Mouse (Mus musculus) bone marrow, adult 2 months (tissue): ENCODE measurements around the gene Gcnt7. TPM values are rescaled to one million over a fixed set of nuclear protein-coding genes. Genes with fewer than 3 reads are reported as not detected.

Source experiments
- H3K27ac ChIP-seq: fragments of 200-500 bp; 2 replicates; pipeline ENCODE4 v1.5.1; 2012; ENCODE audit warnings: low read depth, mild to moderate bottlenecking, control low read depth, inconsistent platforms, low read length; ENCODE audit not compliant: control insufficient read depth, poor library complexity, insufficient read depth
- H3K4me1 ChIP-seq: fragments of 200-500 bp; 2 replicates; pipeline ENCODE4 v1.6.1; 2011; ENCODE audit warnings: low read length; ENCODE audit not compliant: control insufficient read depth, insufficient read depth
- H3K4me3 ChIP-seq: fragments of 200-500 bp; replicated peaks from 2 replicates; pipeline ENCODE3; 2011; ENCODE audit warnings: mild to moderate bottlenecking, low read depth, low read length, control low read depth; ENCODE audit not compliant: control insufficient read depth
- CTCF ChIP-seq: fragments of 200-500 bp; IDR thresholded peaks from 2 replicates; pipeline ENCODE4 v1.5.1; 2011; ENCODE audit warnings: low read length, control low read depth; ENCODE audit not compliant: control insufficient read depth, insufficient read depth
- POLR2A ChIP-seq: fragments of 200-500 bp; IDR thresholded peaks from 2 replicates; pipeline ENCODE4 v1.6.1; 2011; ENCODE audit warnings: low read depth, mild to moderate bottlenecking, control low read depth, low read length, borderline replicate concordance; ENCODE audit not compliant: control insufficient read depth
- WGBS: fragments of 180-500 bp; shearing (Covaris S2); methylation state at CpG from one replicate; pipeline ENCODE4 v1.1.7; 2018; 5-methylcytosine and 5-hydroxymethylcytosine counted together
- polyA plus RNA-seq: library from polyadenylated mRNA; stranded (reverse); fragments of >200 nt; gene quantifications from 2 replicates; pipeline ENCODE4 v1.2.4, GENCODE M21; 2011; ENCODE audit warnings: low replicate concordance; ENCODE audit not compliant: missing spikeins, insufficient read depth, insufficient read length

The Gcnt7 gene
- not detected in 2 replicates for polyA plus RNA-seq

- Histone ChIP-seq H3K27ac (no peak within 1 kb of the TSS), H3K4me3 (no peak within 1 kb of the TSS), H3K4me1 (no peaks in the 10 kb centered on the region)
- 89% methylated on average over 11 of the region's 11 CpGs for WGBS
- TF ChIP-seq POLR2A (no peak), CTCF (no peak)
These were observed at the start of gene Gcnt7 for GRCm38 (mm10) chr2:172458496-172458895. TSS of gene Gcnt7 (minus strand) at chr2:172458596.

- WGBS = 88% methylated on average over 7 of the region's 7 CpGs
These were observed 47.7 kb upstream of the Gcnt7 start for GRCm38 (mm10) chr2:172506121-172506520.

DNA sequence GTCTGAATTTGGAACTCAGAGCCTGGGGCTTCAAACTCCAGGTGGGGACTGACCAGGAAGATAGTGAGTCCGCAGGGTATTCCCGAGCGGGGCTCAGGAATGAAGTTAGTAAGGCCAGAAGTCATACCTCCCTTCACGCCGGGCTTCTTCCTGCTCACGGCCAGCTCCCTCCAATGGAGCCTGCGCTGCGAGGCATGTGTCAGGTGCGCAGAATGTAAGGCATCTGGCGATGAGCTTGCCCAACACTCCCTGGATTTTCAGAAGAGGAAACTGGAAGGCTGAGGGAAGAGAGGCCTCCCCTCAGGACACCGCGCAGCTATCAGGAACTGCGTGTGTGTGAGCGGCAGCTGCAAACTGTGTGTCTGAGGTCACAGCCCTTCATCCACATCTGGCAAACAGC lies 43.8 kb upstream of the Gcnt7 start:
- no peak overlapping the region for H3K4me3 ChIP-seq
- TF ChIP-seq POLR2A (no peak), CTCF (no peak)
- H3K4me1 ChIP-seq = no peaks in the 10 kb centered on the region; the same call in 1 of the 2 replicates
- H3K27ac ChIP-seq = no peak overlapping the region
- 80% methylated on average over 14 of the region's 14 CpGs for WGBS

More at GRCm38 (mm10) chr2:172506121-172506520, 47.7 kb upstream of the Gcnt7 start:
- TF ChIP-seq POLR2A (no peak), CTCF (no peak)
- no peak overlapping the region for H3K27ac ChIP-seq
- H3K4me3 ChIP-seq = no peak overlapping the region
- H3K4me1 ChIP-seq = no peaks in the 10 kb centered on the region; the same call in 1 of the 2 replicates

GRCm38 (mm10) chr2:172501341-172501740 lies 42.9 kb upstream of the Gcnt7 start:
- H3K4me3 ChIP-seq = no peak overlapping the region
- 3% methylated on average over 4 of the region's 4 CpGs for WGBS

DNA sequence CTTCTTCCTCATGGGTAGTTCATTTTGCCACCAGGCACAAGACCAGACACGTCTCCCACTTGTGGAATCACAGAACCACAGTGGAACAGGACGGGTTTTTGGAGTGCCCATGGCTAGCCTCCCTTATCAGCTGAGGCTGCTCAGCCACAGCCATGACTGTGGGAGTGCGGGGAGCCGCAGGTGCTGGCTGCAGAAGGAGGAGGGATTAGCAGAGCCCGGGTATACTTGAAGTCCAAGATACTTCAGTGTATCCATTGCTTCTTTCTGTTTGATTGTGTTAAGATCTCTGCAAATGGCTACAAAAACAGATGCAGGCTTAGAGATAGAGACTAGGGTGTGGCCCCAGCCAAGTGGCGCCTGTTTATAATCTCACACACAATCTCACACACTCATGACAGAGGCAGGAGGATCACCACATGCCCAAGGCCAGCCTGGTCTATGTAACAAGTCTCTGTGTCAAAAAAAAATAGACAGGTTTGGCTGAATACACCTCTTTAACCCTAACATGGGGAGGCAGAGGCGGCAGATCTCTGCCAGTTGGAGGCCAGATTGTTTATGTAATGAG lies 42.4 kb upstream of the Gcnt7 start:
- TF ChIP-seq CTCF = no peak
- no peak for TF ChIP-seq POLR2A
- no peak overlapping the region for H3K27ac ChIP-seq
- WGBS = 47% methylated on average over 7 of the region's 7 CpGs
- no peaks in the 10 kb centered on the region for H3K4me1 ChIP-seq
- no peak overlapping the region for H3K4me3 ChIP-seq

More at GRCm38 (mm10) chr2:172501341-172501740, 42.9 kb upstream of the Gcnt7 start:
- peak; percentile 67 for TF ChIP-seq CTCF
- no peak for TF ChIP-seq POLR2A
- H3K4me1 ChIP-seq = no peaks in the 10 kb centered on the region; the same call in 1 of the 2 replicates
- H3K27ac ChIP-seq = no peak overlapping the region

- 52% methylated on average over 3 of the region's 3 CpGs for WGBS
- no peak overlapping the region for H3K27ac ChIP-seq
- peaks cover 2% of the 10 kb centered on the region for H3K4me1 ChIP-seq
- TF ChIP-seq POLR2A (no peak), CTCF (no peak)
- no peak overlapping the region for H3K4me3 ChIP-seq
These were observed 40.4 kb upstream of the Gcnt7 start for GRCm38 (mm10) chr2:172498823-172499222.

- H3K4me1 ChIP-seq = peaks cover 2% of the 10 kb centered on the region
- no peak overlapping the region for H3K4me3 ChIP-seq
- H3K27ac ChIP-seq = no peak overlapping the region
- TF ChIP-seq POLR2A (no peak), CTCF (no peak)
- 77% methylated on average over 8 of the region's 8 CpGs for whole genome bisulfite sequencing
These were observed 38.4 kb upstream of the Gcnt7 start for GRCm38 (mm10) chr2:172496736-172497345.

GRCm38 (mm10) chr2:172484696-172485370 lies 26.4 kb upstream of the Gcnt7 start:
- TF ChIP-seq CTCF (no peak), POLR2A (no peak)
- Histone ChIP-seq H3K4me3 (no peak overlapping the region), H3K27ac (no peak overlapping the region), H3K4me1 (no peaks in the 10 kb centered on the region)
- 80% methylated on average over 12 of the region's 12 CpGs for WGBS
